In the genomic region with DNA sequence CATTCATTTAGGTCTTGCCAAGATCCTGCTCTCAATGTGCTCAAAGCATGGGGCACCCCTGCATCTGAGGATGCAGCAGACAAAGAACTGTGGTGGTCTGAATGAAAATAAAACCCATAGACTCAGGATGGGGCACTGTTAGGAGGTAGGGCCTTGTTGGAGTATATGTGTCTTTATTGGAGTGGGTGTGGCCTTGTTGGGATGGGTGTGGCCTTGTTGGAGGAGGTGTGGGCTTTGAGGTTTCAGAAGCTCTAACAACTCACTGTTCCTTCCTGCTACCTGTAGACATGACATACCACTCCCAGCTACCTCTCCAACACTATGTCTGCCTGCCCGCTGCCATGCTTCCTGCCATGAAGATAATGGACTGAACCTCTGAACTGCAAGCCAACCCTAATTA, we compare ENCODE assay signal across 20 mouse cellular contexts. TPM values are rescaled to one million over a fixed set of nuclear protein-coding genes. Genes with fewer than 3 reads are reported as not detected.
DNase-seq lines count a peak whose midpoint lies in the region; ATAC-seq lines count a peak whose summit lies in the region.
"Had no signal": no experiment of that assay in that cellular context is flagged by ENCODE, and none has a peak within 500 bp of the region (broad histone marks: within the 10 kb centered on the region; RNA-seq: fewer than 3 reads in every experiment).

No protein-coding gene starts in this region.

- H3K4me1 ChIP-seq in liver, embryonic 12.5 days: peaks cover 10% of the 10 kb centered on the region
- peaks cover 9% of the 10 kb centered on the region for H3K4me1 ChIP-seq in liver, embryonic 16.5 days (ENCODE audit: control insufficient read depth, low read depth, low read length)
- no peaks in the 10 kb centered on the region for H3K4me1 ChIP-seq in hindbrain, embryonic 16.5 days (ENCODE audit: control insufficient read depth, insufficient read depth, low read depth, low read length)
- H3K4me1 ChIP-seq: embryonic facial prominence, embryonic 15.5 days; forebrain, embryonic 12.5 days; heart, embryonic 12.5 days; hindbrain, embryonic 10.5 days had no signal

- no peaks in the 10 kb centered on the region for H3K27me3 ChIP-seq in liver, embryonic 12.5 days (replicated peaks)
- H3K27me3 ChIP-seq in liver, embryonic 16.5 days (ENCODE audit: control insufficient read depth, insufficient read depth, low read depth, low read length): no peaks in the 10 kb centered on the region
- H3K27me3 ChIP-seq in hindbrain, embryonic 16.5 days (replicated peaks; ENCODE audit: control insufficient read depth, insufficient read depth, low read length): no peaks in the 10 kb centered on the region
- H3K27me3 ChIP-seq: embryonic facial prominence, embryonic 15.5 days; forebrain, embryonic 12.5 days; heart, embryonic 12.5 days had no signal

- no peaks in the 10 kb centered on the region for H3K9me3 ChIP-seq in liver, embryonic 12.5 days (replicated peaks)
- no peaks in the 10 kb centered on the region for H3K9me3 ChIP-seq in liver, embryonic 16.5 days (replicated peaks; ENCODE audit: control insufficient read depth, low read length)
- no peaks in the 10 kb centered on the region for H3K9me3 ChIP-seq in hindbrain, embryonic 16.5 days (ENCODE audit: control insufficient read depth, low read length)
- H3K9me3 ChIP-seq: embryonic facial prominence, embryonic 15.5 days; forebrain, embryonic 12.5 days; hindbrain, embryonic 10.5 days had no signal

- peak; percentile 79 for ATAC-seq in liver, embryonic 12.5 days
- ATAC-seq in liver, embryonic 16.5 days (ENCODE audit: low read depth): peak; percentile 62
- no peak for ATAC-seq in hindbrain, embryonic 16.5 days
- ATAC-seq: activated CD4-positive, CD25-positive, alpha-beta regulatory T cell, adult 4 months had no signal

- H3K9ac ChIP-seq in liver, embryonic 12.5 days: no peak overlapping the region
- H3K9ac ChIP-seq in liver, embryonic 16.5 days (ENCODE audit: low read depth, low read length): no peak overlapping the region
- no peak overlapping the region for H3K9ac ChIP-seq in hindbrain, embryonic 16.5 days (ENCODE audit: low read depth, low read length)
- H3K9ac ChIP-seq: embryonic facial prominence, embryonic 15.5 days; forebrain, embryonic 12.5 days; heart, embryonic 12.5 days; hindbrain, embryonic 14.5 days had no signal

- H3K27ac ChIP-seq in liver, embryonic 12.5 days: no peak overlapping the region
- H3K27ac ChIP-seq in liver, embryonic 16.5 days (ENCODE audit: low read length): no peak overlapping the region
- H3K27ac ChIP-seq in hindbrain, embryonic 16.5 days (ENCODE audit: low read depth, low read length): no peak overlapping the region
- H3K27ac ChIP-seq: embryonic facial prominence, embryonic 15.5 days; forebrain, embryonic 12.5 days; gastrocnemius, adult 2 months; hindbrain, embryonic 10.5 days; hindbrain, embryonic 14.5 days had no signal

- H3K36me3 ChIP-seq in liver, embryonic 12.5 days: no peaks in the 10 kb centered on the region
- no peaks in the 10 kb centered on the region for H3K36me3 ChIP-seq in liver, embryonic 16.5 days (ENCODE audit: control insufficient read depth, insufficient read depth)
- H3K36me3 ChIP-seq in hindbrain, embryonic 16.5 days (ENCODE audit: control insufficient read depth, insufficient read depth, low read length): no peaks in the 10 kb centered on the region
- H3K36me3 ChIP-seq: embryonic facial prominence, embryonic 15.5 days; forebrain, embryonic 12.5 days; heart, embryonic 12.5 days; hindbrain, embryonic 10.5 days had no signal

- WGBS in liver, embryonic 12.5 days (ENCODE audit: insufficient replicate concordance): 75% methylated on average over 1 of the region's 1 CpGs
- WGBS in liver, embryonic 16.5 days (ENCODE audit: insufficient replicate concordance): 89% methylated on average over 1 of the region's 1 CpGs
- WGBS in hindbrain, embryonic 16.5 days: 93% methylated on average over 1 of the region's 1 CpGs

- no peak overlapping the region for H3K4me2 ChIP-seq in liver, embryonic 12.5 days
- H3K4me2 ChIP-seq in liver, embryonic 16.5 days (ENCODE audit: low read depth, low read length): no peak overlapping the region
- H3K4me2 ChIP-seq in hindbrain, embryonic 16.5 days (ENCODE audit: low read length): no peak overlapping the region
- H3K4me2 ChIP-seq: embryonic facial prominence, embryonic 15.5 days; forebrain, embryonic 12.5 days; heart, embryonic 12.5 days; hindbrain, embryonic 14.5 days had no signal

- DNase-seq in A20 (ENCODE audit: low read depth, low spot score): peak; percentile 13
- DNase-seq in R1 (ENCODE audit: low read depth, low spot score): peak; percentile 13
- no peak for DNase-seq in urinary bladder, adult 2 months (ENCODE audit: low spot score)
- DNase-seq: adrenal gland, adult 2 months; adrenal gland, postnatal 25 days; B cell, adult 2 months; cerebellum, adult 18-20 months; cerebellum, adult 9-11 months; cerebellum, postnatal 36 days; gastrocnemius, adult 2 months; gastrocnemius, postnatal 25 days had no signal

- no peak overlapping the region for H3K4me3 ChIP-seq in liver, embryonic 12.5 days
- H3K4me3 ChIP-seq in liver, embryonic 16.5 days (ENCODE audit: low read depth, low read length): no peak overlapping the region
- H3K4me3 ChIP-seq in hindbrain, embryonic 16.5 days (ENCODE audit: low read length): no peak overlapping the region
- H3K4me3 ChIP-seq: embryonic facial prominence, embryonic 15.5 days; forebrain, embryonic 12.5 days; gastrocnemius, adult 2 months; heart, embryonic 12.5 days; hindbrain, embryonic 10.5 days had no signal

RNA-seq across cellular contexts. Expression of a gene that starts 18.8 kb away (rescaled TPM):
- polyA plus RNA-seq in liver, embryonic 12.5 days (2016; fragmentation: Nextera tagmentation; extraction: Ambion mirVana): 41.8 and 41.9 TPM in 2 replicates
- polyA plus RNA-seq in liver, embryonic 16.5 days (2015; fragmentation: Nextera tagmentation; extraction: Ambion mirVana): 41.6 and 44.0 TPM in 2 replicates
- 57.2 and 60.6 TPM in 2 replicates for polyA plus RNA-seq in hindbrain, embryonic 16.5 days (2015; fragmentation: Nextera tagmentation; extraction: Ambion mirVana)
- polyA plus RNA-seq in urinary bladder, adult 2 months (2012; rRNA removed): 43.9 and 50.8 TPM in 2 replicates

RNA-seq across cellular contexts. Expression of a gene that starts 29.6 kb away (rescaled TPM):
- polyA plus RNA-seq in liver, embryonic 12.5 days (2016; fragmentation: Nextera tagmentation; extraction: Ambion mirVana): 64.7 and 71.1 TPM in 2 replicates
- 46.0 and 49.5 TPM in 2 replicates for polyA plus RNA-seq in liver, embryonic 16.5 days (2015; fragmentation: Nextera tagmentation; extraction: Ambion mirVana)
- polyA plus RNA-seq in hindbrain, embryonic 16.5 days (2015; fragmentation: Nextera tagmentation; extraction: Ambion mirVana): 96.2 and 102 TPM in 2 replicates
- polyA plus RNA-seq in urinary bladder, adult 2 months (2012; rRNA removed): 89.3 and 99.8 TPM in 2 replicates
